ENCODE assay signal across 10 mouse cellular contexts in genomic region chr1:143903985-143904384, GRCm38 (mm10).
DNase-seq lines count a peak whose midpoint lies in the region; ATAC-seq and TF ChIP-seq lines count a peak whose summit lies in the region.
"Had no signal": no experiment of that assay in that cellular context is flagged by ENCODE, and none has a peak within 500 bp of the region (broad histone marks: within the 10 kb centered on the region; RNA-seq: fewer than 3 reads in every experiment).

No protein-coding gene starts in this region.

- no peaks in the 10 kb centered on the region for H3K4me1 ChIP-seq in hindbrain, embryonic 15.5 days (replicated peaks)
- H3K4me1 ChIP-seq in hindbrain, embryonic 11.5 days (replicated peaks; ENCODE audit: control insufficient read depth, insufficient read depth, low read length) = no peaks in the 10 kb centered on the region
- H3K4me1 ChIP-seq in forebrain, postnatal 0 days (ENCODE audit: insufficient read depth) = peaks cover 12% of the 10 kb centered on the region; the same call in 1 of the 2 replicates
- H3K4me1 ChIP-seq: embryonic facial prominence, embryonic 13.5 days had no signal

- H3K9me3 ChIP-seq in hindbrain, embryonic 15.5 days = no peaks in the 10 kb centered on the region
- no peaks in the 10 kb centered on the region for H3K9me3 ChIP-seq in hindbrain, embryonic 11.5 days (ENCODE audit: control insufficient read depth, low read length)
- no peaks in the 10 kb centered on the region for H3K9me3 ChIP-seq in forebrain, postnatal 0 days (ENCODE audit: low read length)
- H3K9me3 ChIP-seq: embryonic facial prominence, embryonic 13.5 days had no signal

- no peak overlapping the region for H3K4me3 ChIP-seq in hindbrain, embryonic 15.5 days
- no peak overlapping the region for H3K4me3 ChIP-seq in hindbrain, embryonic 11.5 days (ENCODE audit: low read depth, low read length)
- no peak overlapping the region for H3K4me3 ChIP-seq in forebrain, postnatal 0 days (ENCODE audit: low read depth, low read length)
- H3K4me3 ChIP-seq: embryonic facial prominence, embryonic 13.5 days had no signal

- intact Hi-C loops in left cerebral cortex, postnatal 4 days (cut with DNase I) = no loop called here

- WGBS in hindbrain, embryonic 15.5 days = 66% methylated on average over 3 of the region's 3 CpGs
- 85% methylated on average over 3 of the region's 3 CpGs for WGBS in hindbrain, embryonic 11.5 days
- WGBS in forebrain, postnatal 0 days = 51% methylated on average over 3 of the region's 3 CpGs

- no peak for TF ChIP-seq CTCF in forebrain, postnatal 0 days (IDR thresholded peaks at IDR 0.05; ENCODE audit: low read depth)

- no peak overlapping the region for H3K27ac ChIP-seq in hindbrain, embryonic 15.5 days (replicated peaks)
- H3K27ac ChIP-seq in hindbrain, embryonic 11.5 days (ENCODE audit: low read depth, low read length) = no peak overlapping the region
- no peak overlapping the region for H3K27ac ChIP-seq in forebrain, postnatal 0 days (ENCODE audit: low read depth, low read length)
- H3K27ac ChIP-seq: embryonic facial prominence, embryonic 13.5 days had no signal

- H3K27me3 ChIP-seq in hindbrain, embryonic 15.5 days = no peaks in the 10 kb centered on the region
- H3K27me3 ChIP-seq in hindbrain, embryonic 11.5 days (ENCODE audit: control insufficient read depth, insufficient read depth, low read length) = no peaks in the 10 kb centered on the region
- no peaks in the 10 kb centered on the region for H3K27me3 ChIP-seq in forebrain, postnatal 0 days (ENCODE audit: insufficient read depth, low read length)
- H3K27me3 ChIP-seq: embryonic facial prominence, embryonic 13.5 days had no signal

- no peaks in the 10 kb centered on the region for H3K36me3 ChIP-seq in hindbrain, embryonic 15.5 days
- no peaks in the 10 kb centered on the region for H3K36me3 ChIP-seq in hindbrain, embryonic 11.5 days (ENCODE audit: control insufficient read depth, insufficient read depth, low read length)
- H3K36me3 ChIP-seq in forebrain, postnatal 0 days (ENCODE audit: insufficient read depth) = no peaks in the 10 kb centered on the region
- H3K36me3 ChIP-seq: embryonic facial prominence, embryonic 13.5 days had no signal

- no peak for DNase-seq in hindbrain, embryonic 11.5 days (ENCODE audit: low spot score)
- peak; percentile 13 for DNase-seq in cerebellum, adult 9-10 months
- DNase-seq in forebrain, postnatal 0 days = peak; percentile 87
- DNase-seq in left cerebral cortex, postnatal 4 days = peak; percentile 72
- no peak for DNase-seq in kidney, adult 8-10 months
- DNase-seq: adrenal gland, adult 8-10 months had no signal

- peak; percentile 87 for ATAC-seq in hindbrain, embryonic 15.5 days (ENCODE audit: low FRiP score, low read depth)
- ATAC-seq in hindbrain, embryonic 11.5 days (ENCODE audit: low FRiP score) = no peak
- peak; percentile 97 for ATAC-seq in forebrain, postnatal 0 days
- ATAC-seq in granulocyte monocyte progenitor cell, adult 5-6 weeks (replicated peaks; ENCODE audit: poor library complexity, severe bottlenecking) = no peak
- ATAC-seq in megakaryocyte-erythroid progenitor cell, adult 5-6 weeks (replicated peaks; ENCODE audit: low FRiP score, low TSS enrichment, poor library complexity, severe bottlenecking) = no peak

- H3K4me2 ChIP-seq in hindbrain, embryonic 15.5 days = no peak overlapping the region
- no peak overlapping the region for H3K4me2 ChIP-seq in hindbrain, embryonic 11.5 days (replicated peaks; ENCODE audit: low read depth, low read length)
- H3K4me2 ChIP-seq in forebrain, postnatal 0 days (ENCODE audit: low read depth) = no peak overlapping the region
- H3K4me2 ChIP-seq: embryonic facial prominence, embryonic 13.5 days had no signal

- H3K9ac ChIP-seq in hindbrain, embryonic 15.5 days = no peak overlapping the region
- H3K9ac ChIP-seq in hindbrain, embryonic 11.5 days (ENCODE audit: low read depth, low read length) = no peak overlapping the region
- no peak overlapping the region for H3K9ac ChIP-seq in forebrain, postnatal 0 days
- H3K9ac ChIP-seq: embryonic facial prominence, embryonic 13.5 days had no signal

Comparison
In these comparisons a context has a peak if more than half of its experiments do, and no peak if none do; other contexts are left out.
1. ATAC-seq: peak in hindbrain, embryonic 15.5 days (single experiment) and forebrain, postnatal 0 days (single experiment); none in hindbrain, embryonic 11.5 days (single experiment), granulocyte monocyte progenitor cell, adult 5-6 weeks (single experiment) and megakaryocyte-erythroid progenitor cell, adult 5-6 weeks (single experiment).
2. DNase-seq: peak in cerebellum, adult 9-10 months (single experiment), forebrain, postnatal 0 days (single experiment) and left cerebral cortex, postnatal 4 days (single experiment); none in hindbrain, embryonic 11.5 days (single experiment) and kidney, adult 8-10 months (0 of 2).